Mouse (Mus musculus): ENCODE measurements around the gene Numbl.
"Not testable (repeated sequence)": the region's sequence is repeated elsewhere in the genome, so short reads cannot be mapped to it uniquely, and the experiment has no call there.

The Numbl gene

GRCm38 (mm10) chr7:27258205-27258899, at the start of gene Numbl:
TSS of gene Numbl (plus strand) at chr7:27258433.
- peak; percentile 93 for DNase-seq (ENCODE audit: low spot score)

GRCm38 (mm10) chr7:27212626-27213025, 45.6 kb upstream of the Numbl start:
- no peak for DNase-seq (ENCODE audit: low spot score)

- no peak for DNase-seq (ENCODE audit: low spot score)
Measured at GRCm38 (mm10) chr7:27218586-27218985, 39.6 kb upstream of the Numbl start.

GRCm38 (mm10) chr7:27219937-27220336, 38.3 kb upstream of the Numbl start:
- no peak for DNase-seq (ENCODE audit: low spot score)

GRCm38 (mm10) chr7:27221939-27222338, 36.3 kb upstream of the Numbl start:
- no peak for DNase-seq (ENCODE audit: low spot score)

- no peak for DNase-seq (ENCODE audit: low spot score)
Measured at GRCm38 (mm10) chr7:27222538-27222937, 35.7 kb upstream of the Numbl start.

GRCm38 (mm10) chr7:27224877-27225575, 33.2 kb upstream of the Numbl start:
- DNase-seq (ENCODE audit: low spot score) = peak; percentile 47

- DNase-seq (ENCODE audit: low spot score) = no peak
Measured at GRCm38 (mm10) chr7:27227276-27227675, 31.0 kb upstream of the Numbl start.

GRCm38 (mm10) chr7:27227676-27228075, 30.6 kb upstream of the Numbl start:
- no peak for DNase-seq (ENCODE audit: low spot score)

GRCm38 (mm10) chr7:27228281-27228821, 29.9 kb upstream of the Numbl start, which contains the start of gene Itpkc:
TSS of gene Itpkc (minus strand) at chr7:27228661.
- peak; percentile 91 for DNase-seq (ENCODE audit: low spot score)

- no peak for DNase-seq (ENCODE audit: low spot score)
Measured at GRCm38 (mm10) chr7:27228865-27229264, 29.4 kb upstream of the Numbl start.

- DNase-seq (ENCODE audit: low spot score) = no peak
Measured at GRCm38 (mm10) chr7:27230781-27231180, 27.5 kb upstream of the Numbl start.

- DNase-seq (ENCODE audit: low spot score) = peak; percentile 80
Measured at GRCm38 (mm10) chr7:27231693-27232331, 26.4 kb upstream of the Numbl start.

GRCm38 (mm10) chr7:27232781-27233281, 25.4 kb upstream of the Numbl start, which contains the start of gene Coq8b:
TSS of gene Coq8b (plus strand) at chr7:27233023.
- DNase-seq (ENCODE audit: low spot score) = peak; percentile 94

GRCm38 (mm10) chr7:27233300-27233699, 24.9 kb upstream of the Numbl start:
- no peak for DNase-seq (ENCODE audit: low spot score)

GRCm38 (mm10) chr7:27235726-27236125, 22.5 kb upstream of the Numbl start:
- DNase-seq (ENCODE audit: low spot score) = no peak

GRCm38 (mm10) chr7:27237527-27237926, 20.7 kb upstream of the Numbl start:
- no peak for DNase-seq (ENCODE audit: low spot score)

- DNase-seq (ENCODE audit: low spot score) = no peak
Measured at GRCm38 (mm10) chr7:27238568-27238967, 19.7 kb upstream of the Numbl start.

- no peak for DNase-seq (ENCODE audit: low spot score)
Measured at GRCm38 (mm10) chr7:27243211-27243610, 15.0 kb upstream of the Numbl start.

- not testable (repeated sequence) for DNase-seq (ENCODE audit: low spot score)
Measured at GRCm38 (mm10) chr7:27244088-27244487, 14.1 kb upstream of the Numbl start.

GRCm38 (mm10) chr7:27249146-27249545, 9.1 kb upstream of the Numbl start:
- no peak for DNase-seq (ENCODE audit: low spot score)

- no peak for DNase-seq (ENCODE audit: low spot score)
Measured at GRCm38 (mm10) chr7:27249928-27250327, 8.3 kb upstream of the Numbl start.

Data from layer of hippocampus, adult 11-12 months (tissue).